Mouse (Mus musculus) olfactory bulb, adult 2 months (tissue): Measurements from ENCODE around the gene 4930447C04Rik. TPM values are rescaled to one million over a fixed set of nuclear protein-coding genes. Genes with fewer than 3 reads are reported as not detected.

ENCODE experiments used
- H3K27ac ChIP-seq: fragments of 200-500 bp; 2 replicates; pipeline ENCODE4 v1.5.1; 2012; ENCODE audit warnings: low read depth, low read length; ENCODE audit not compliant: insufficient read depth
- H3K4me1 ChIP-seq: fragments of 200-500 bp; 2 replicates; pipeline ENCODE4 v1.6.1; 2012; ENCODE audit warnings: low read length; ENCODE audit not compliant: control insufficient read depth, insufficient read depth
- H3K4me3 ChIP-seq: fragments of 200-500 bp; 2 replicates; pipeline ENCODE4 v1.5.1; 2012; ENCODE audit warnings: mild to moderate bottlenecking, low read depth, low read length, moderate library complexity; ENCODE audit not compliant: insufficient read depth
- CTCF ChIP-seq: fragments of 200-500 bp; IDR thresholded peaks from 2 replicates; pipeline ENCODE4 v1.5.1; 2012; ENCODE audit warnings: low read depth, mild to moderate bottlenecking, low read length, moderate library complexity; ENCODE audit not compliant: insufficient read depth
- POLR2A ChIP-seq: fragments of 200-500 bp; IDR thresholded peaks from 2 replicates; pipeline ENCODE4 v1.6.1; 2012; ENCODE audit warnings: mild to moderate bottlenecking, low read depth, low read length, moderate library complexity; ENCODE audit not compliant: insufficient read depth
- WGBS: fragments of 180-500 bp; shearing (Covaris S2); methylation state at CpG from one replicate; pipeline ENCODE4 v1.1.7; 2018; 5-methylcytosine and 5-hydroxymethylcytosine counted together
- polyA plus RNA-seq: library from polyadenylated mRNA; stranded (reverse); fragments of >200 nt; gene quantifications from 2 replicates; pipeline ENCODE4 v1.2.4, GENCODE M21; 2012; ENCODE audit warnings: low replicate concordance; ENCODE audit not compliant: missing spikeins, insufficient read depth, insufficient read length

Gene 4930447C04Rik
- polyA plus RNA-seq, 1 experiment: not detected

DNA sequence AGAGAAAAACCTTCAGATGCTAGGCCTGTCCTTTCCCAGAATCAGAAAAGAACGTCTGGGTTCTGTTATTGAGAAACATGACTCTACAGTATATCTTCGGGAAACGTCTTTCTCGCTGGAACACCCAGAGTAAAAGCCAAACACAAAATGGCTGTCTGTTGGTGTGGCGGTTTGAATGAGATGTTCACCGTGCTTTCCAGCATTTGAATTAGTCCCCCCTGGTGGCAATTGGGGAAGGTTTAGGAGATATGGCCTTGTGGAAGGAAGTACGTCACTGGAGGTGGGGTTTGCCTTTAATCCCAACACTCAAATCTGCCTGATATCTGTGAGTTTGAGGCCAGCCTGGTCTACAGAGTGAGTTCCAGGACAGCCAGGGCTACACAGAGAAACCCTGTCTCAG is 27.0 kb upstream of the 4930447C04Rik start:
- Histone ChIP-seq H3K4me1 (no peaks in the 10 kb centered on the region), H3K27ac (no peak overlapping the region), H3K4me3 (no peak overlapping the region)
- no peak for TF ChIP-seq CTCF
- WGBS: 90% methylated on average over 7 of the region's 7 CpGs

DNA sequence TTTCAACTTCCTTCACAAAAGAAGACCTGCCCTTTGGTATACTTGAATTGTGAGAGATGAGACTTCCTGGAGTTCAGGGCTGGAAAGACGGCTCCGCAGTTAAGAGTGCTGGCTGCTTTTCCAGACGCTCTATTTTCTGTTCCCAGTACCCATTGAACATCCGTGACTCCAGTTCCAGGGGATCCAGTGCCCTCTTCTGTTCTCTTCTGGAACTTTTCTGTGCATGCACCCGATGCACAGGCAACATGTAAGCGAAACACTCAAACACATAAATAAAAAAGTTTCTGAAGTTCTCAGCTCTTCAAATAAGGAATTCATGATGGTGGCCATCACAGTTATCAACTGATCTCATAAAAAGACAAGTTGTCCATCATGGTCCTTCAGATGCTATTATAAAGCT is 22.2 kb upstream of the 4930447C04Rik start:
- H3K27ac ChIP-seq: no peak overlapping the region
- H3K4me3 ChIP-seq: no peak overlapping the region
- 69% methylated on average over 6 of the region's 6 CpGs for WGBS
- no peaks in the 10 kb centered on the region for H3K4me1 ChIP-seq
- TF ChIP-seq CTCF (no peak), POLR2A (no peak)

DNA sequence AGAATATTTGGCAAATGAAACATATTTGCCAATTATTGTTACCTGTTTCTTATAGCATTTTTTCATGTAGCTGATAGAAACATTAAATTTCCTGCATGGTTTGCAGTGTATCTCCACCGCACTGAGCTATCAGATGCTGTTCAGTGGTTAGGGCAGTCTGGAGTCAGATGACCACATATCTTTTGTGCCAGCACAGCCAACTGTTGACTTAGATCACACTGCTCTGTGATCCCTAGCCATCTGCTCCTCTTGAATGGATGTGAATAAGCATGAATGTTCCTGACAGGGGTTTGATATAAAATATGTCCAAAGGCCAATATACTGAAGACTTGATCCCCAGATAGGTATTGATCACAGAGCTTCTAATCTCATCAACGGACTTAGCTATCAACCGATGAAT is 17.9 kb upstream of the 4930447C04Rik start:
- TF ChIP-seq POLR2A (no peak), CTCF (no peak)
- WGBS: 94% methylated on average over 3 of the region's 3 CpGs
- H3K4me3 ChIP-seq: no peak overlapping the region
- H3K4me1 ChIP-seq: no peaks in the 10 kb centered on the region
- no peak overlapping the region for H3K27ac ChIP-seq

DNA sequence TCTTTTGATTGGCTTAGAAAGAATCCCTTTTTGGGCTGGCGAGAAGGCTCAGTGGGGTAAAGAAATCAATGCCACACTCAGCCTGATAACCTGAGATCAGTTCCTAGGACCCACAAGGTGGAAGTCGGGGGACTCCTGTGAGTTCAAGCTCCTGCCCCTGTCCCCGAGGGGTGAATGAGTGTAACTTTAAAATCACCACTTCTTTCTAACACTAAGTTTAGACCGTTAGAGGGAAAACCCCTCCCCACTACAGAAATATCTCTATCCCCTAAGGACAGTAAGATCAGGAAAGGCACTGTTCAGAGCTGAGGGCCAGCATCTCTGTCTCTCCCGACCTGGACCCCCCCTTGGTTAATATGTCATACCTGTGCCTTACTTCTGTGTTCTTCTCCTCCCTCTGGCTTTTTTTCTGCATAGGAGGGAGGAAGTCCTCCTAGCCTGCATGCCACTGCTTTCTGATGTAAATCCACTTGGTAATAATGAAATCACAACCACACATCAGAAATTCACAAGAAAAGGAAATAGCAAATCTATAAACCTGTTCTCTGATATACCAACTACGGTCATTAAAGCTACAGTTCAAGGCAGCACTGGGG is 17.4 kb upstream of the 4930447C04Rik start:
- 72% methylated on average over 6 of the region's 6 CpGs for WGBS
- TF ChIP-seq CTCF (no peak), POLR2A (no peak)
- H3K4me3 ChIP-seq: no peak overlapping the region
- H3K27ac ChIP-seq: no peak overlapping the region
- no peaks in the 10 kb centered on the region for H3K4me1 ChIP-seq

DNA sequence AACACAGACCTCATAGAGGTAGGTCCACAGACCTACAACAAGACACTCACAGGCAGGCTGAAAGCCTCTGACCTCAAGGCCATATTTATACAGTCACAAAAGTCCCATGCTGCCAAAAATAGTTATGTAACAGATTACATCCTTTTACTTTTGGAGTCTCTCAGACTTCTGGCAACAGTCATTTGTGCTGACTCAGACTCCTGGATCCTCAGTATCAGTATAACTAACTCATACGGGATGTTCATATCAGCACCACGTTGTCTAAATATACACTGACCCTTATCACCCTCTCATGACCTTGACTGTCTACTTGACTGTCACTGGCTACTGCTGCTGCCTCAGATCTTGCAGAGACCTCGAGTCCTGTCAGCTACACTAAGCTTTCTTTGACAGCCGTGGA is 14.3 kb upstream of the 4930447C04Rik start:
- 82% methylated on average over 4 of the region's 4 CpGs for WGBS
- TF ChIP-seq POLR2A (no peak), CTCF (no peak)
- Histone ChIP-seq H3K27ac (no peak overlapping the region), H3K4me3 (no peak overlapping the region), H3K4me1 (no peaks in the 10 kb centered on the region)

DNA sequence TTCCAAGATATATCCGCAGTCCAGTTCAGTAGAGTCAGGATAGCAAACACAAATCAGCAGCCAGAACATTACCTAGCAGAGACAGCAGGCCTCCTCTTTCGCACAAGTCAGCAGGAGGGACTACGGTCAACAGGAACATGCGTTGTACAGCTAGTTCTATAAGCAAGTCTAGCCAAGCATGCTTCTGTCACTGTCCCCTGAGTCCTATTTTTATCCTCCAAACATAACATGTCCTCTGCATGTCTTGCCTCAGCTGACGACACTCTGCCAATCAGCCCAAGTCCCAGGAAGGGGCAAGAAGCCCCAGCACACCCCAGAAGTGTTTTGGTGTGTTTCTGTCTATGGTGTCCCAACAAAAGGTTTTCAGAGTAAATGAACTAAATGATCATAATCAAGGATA is 13.3 kb upstream of the 4930447C04Rik start:
- no peaks in the 10 kb centered on the region for H3K4me1 ChIP-seq
- TF ChIP-seq POLR2A (no peak), CTCF (no peak)
- H3K4me3 ChIP-seq: no peak overlapping the region
- H3K27ac ChIP-seq: no peak overlapping the region
- WGBS: 93% methylated on average over 5 of the region's 5 CpGs

DNA sequence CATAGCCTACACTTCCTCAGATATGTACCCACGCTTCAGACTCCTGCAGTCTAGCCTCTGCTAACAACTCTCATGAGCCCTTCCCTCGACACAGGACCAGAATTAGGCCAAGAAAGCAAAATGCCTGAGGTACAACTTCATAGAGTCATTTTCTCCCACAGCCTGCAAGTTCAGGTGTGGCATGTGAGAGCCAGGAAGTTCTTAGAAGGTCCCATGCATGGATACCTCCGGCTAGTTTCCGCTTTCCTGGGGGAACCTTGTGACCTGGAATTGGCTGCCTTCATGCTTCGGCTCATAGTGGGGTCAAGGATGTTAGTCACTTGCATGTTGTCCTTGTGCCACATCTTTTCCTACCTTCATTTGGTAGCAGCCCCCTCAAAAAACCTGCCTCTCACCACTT is 12.5 kb upstream of the 4930447C04Rik start:
- H3K27ac ChIP-seq: no peak overlapping the region
- 89% methylated on average over 5 of the region's 5 CpGs for WGBS
- no peak overlapping the region for H3K4me3 ChIP-seq
- TF ChIP-seq CTCF (no peak), POLR2A (no peak)
- H3K4me1 ChIP-seq: no peaks in the 10 kb centered on the region

DNA sequence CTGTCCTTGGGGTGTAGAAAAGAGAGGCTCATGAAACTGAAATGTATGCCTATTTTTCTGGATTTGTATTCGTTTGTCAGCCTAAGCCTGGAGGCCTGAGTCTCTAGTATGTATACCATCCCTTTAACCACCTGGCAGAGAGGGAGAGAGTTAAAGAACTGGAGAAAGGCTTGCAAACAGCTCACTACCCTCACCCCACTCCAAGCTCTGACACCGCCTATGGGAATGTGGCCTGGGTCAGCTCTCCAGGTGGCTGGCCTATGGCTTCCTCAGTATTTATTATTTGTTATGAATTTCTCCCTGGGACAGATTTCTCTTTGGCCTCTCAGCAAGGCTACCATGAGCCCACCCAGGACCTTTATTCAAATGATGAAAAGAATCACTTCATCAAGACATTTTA is 6.8 kb upstream of the 4930447C04Rik start:
- Histone ChIP-seq H3K4me1 (no peaks in the 10 kb centered on the region), H3K4me3 (no peak overlapping the region), H3K27ac (no peak overlapping the region)
- TF ChIP-seq CTCF (no peak), POLR2A (no peak)
- WGBS: 40% methylated on average over 2 of the region's 2 CpGs

DNA sequence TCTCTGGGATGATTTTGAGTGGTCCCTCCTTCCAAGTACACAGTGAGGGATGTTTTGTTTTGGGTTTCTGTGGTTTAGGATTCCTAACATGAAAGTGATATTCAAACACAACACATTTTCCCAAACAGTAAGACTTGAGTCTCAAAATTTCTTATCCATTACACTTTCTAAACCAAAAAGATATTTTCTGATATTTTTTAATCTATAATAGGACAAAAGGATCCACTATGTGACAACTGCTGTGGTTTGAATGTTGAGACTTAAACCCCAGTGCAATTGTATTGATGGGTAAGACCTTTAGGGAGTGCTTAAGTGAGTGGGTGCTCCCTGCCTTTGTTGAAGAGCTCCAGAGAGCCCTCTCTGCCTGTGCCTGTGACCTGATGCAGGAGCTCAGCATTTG is 6.2 kb upstream of the 4930447C04Rik start:
- H3K27ac ChIP-seq: no peak overlapping the region
- no peaks in the 10 kb centered on the region for H3K4me1 ChIP-seq
- TF ChIP-seq POLR2A (no peak), CTCF (no peak)
- no peak overlapping the region for H3K4me3 ChIP-seq

DNA sequence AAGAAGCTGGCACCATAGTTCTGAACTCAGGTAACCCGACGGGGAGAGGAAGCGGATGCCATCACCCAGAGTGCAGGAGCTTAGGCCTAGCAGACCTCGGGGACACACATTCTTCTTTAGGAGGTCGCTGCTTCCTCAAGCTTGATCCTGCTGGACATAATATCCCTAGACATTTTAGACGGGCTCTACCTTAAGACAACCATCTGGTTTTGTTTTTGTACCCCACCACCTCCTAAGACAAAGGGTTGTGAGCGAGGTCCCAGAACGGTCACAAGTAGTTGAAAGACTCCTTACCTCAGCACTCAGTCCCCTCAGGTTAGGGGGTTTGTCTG is 5.5 kb upstream of the 4930447C04Rik start:
- Histone ChIP-seq H3K4me3 (no peak overlapping the region), H3K27ac (no peak overlapping the region), H3K4me1 (no peaks in the 10 kb centered on the region)
- 9% methylated on average over 8 of the region's 8 CpGs for WGBS
- no peak for TF ChIP-seq POLR2A
- TF ChIP-seq CTCF: no peak
